Mouse (Mus musculus): Measurements from ENCODE around the gene Plxna4. TPM values are rescaled to one million over a fixed set of nuclear protein-coding genes. Genes with fewer than 3 reads are reported as not detected.

The Plxna4 gene
- total and polyA plus RNA-seq, 3 experiments = not detected

GRCm38 (mm10) chr6:32443679-32444078 is 144.3 kb downstream of the Plxna4 start:
- H3K4me3 ChIP-seq (replicated peaks in 1 of 3; ENCODE audit: low read depth in 2 of 3, low read length in 2 of 3, poor library complexity in 1 of 3) = no peak overlapping the region
- peaks cover 19% of the 10 kb centered on the region for H3K27me3 ChIP-seq (replicated peaks)
- H3K27ac ChIP-seq (ENCODE audit: insufficient read depth, low read depth) = no peak overlapping the region
- TF ChIP-seq MYC (IDR thresholded peaks at IDR 0.05; ENCODE audit: low read depth, low read length) = no peak
- no peak for TF ChIP-seq MEF2A (IDR thresholded peaks at IDR 0.05; ENCODE audit: borderline replicate concordance, low read depth, low read length)
- TF ChIP-seq SIN3A (IDR thresholded peaks at IDR 0.05; ENCODE audit: low read length) = no peak
- TF ChIP-seq MAZ (IDR thresholded peaks at IDR 0.05; ENCODE audit: low read depth, low read length) = no peak
- no peak for TF ChIP-seq ZKSCAN1 (IDR thresholded peaks at IDR 0.05; ENCODE audit: borderline replicate concordance, low read depth, low read length)
- TF ChIP-seq SMC3 (IDR thresholded peaks at IDR 0.05; ENCODE audit: low read depth, low read length) = no peak
- TF ChIP-seq POLR2AphosphoS2 (IDR thresholded peaks at IDR 0.05; ENCODE audit: low read depth, low read length) = no peak
- TF ChIP-seq USF2 (conservative IDR thresholded peaks at IDR 0.05; ENCODE audit: low read depth, low read length) = no peak
- TF ChIP-seq NELFE (IDR thresholded peaks at IDR 0.05; ENCODE audit: low read depth, low read length) = no peak
- TF ChIP-seq ZC3H11A (IDR thresholded peaks at IDR 0.05; ENCODE audit: low read depth, low read length) = no peak
- TF ChIP-seq ZNF384 (IDR thresholded peaks at IDR 0.05; ENCODE audit: low read depth, low read length) = no peak
- no peaks in the 10 kb centered on the region for H3K79me2 ChIP-seq (replicated peaks; ENCODE audit: control insufficient read depth, extremely low read depth, insufficient read depth, poor library complexity, severe bottlenecking)
- H3K9me3 ChIP-seq (replicated peaks; ENCODE audit: low read length) = no peaks in the 10 kb centered on the region
- peaks cover 0 to 5% of the 10 kb centered on the region in 2 experiments; a peak in 2 of 4 replicates for H3K4me1 ChIP-seq (ENCODE audit: control insufficient read depth in 1 of 2, insufficient read depth in 2 of 2)
- DNase-seq (ENCODE audit: extremely low read depth) = no peak
- H3K4me2 ChIP-seq (ENCODE audit: insufficient read depth, low read depth, poor library complexity, severe bottlenecking) = no peak overlapping the region
- dilution Hi-C loops (cut with MboI; ENCODE audit: extremely low pct_ligation_motif_present, extremely low pct_unique_long_range_greater_than_20kb, low sequenced_read_pairs) (no loop called here), in situ Hi-C loops (cut with MboI; ENCODE audit: low pct_ligation_motif_present, low pct_unique_long_range_greater_than_20kb, low sequenced_read_pairs) (no loop called here)
- H3K9ac ChIP-seq (ENCODE audit: insufficient read depth, low read depth) = no peak overlapping the region
- H3K36me3 ChIP-seq (replicated peaks in 1 of 2; ENCODE audit: control insufficient read depth in 1 of 2, insufficient read depth in 1 of 2, low read length in 1 of 2) = no peaks in the 10 kb centered on the region

DNA sequence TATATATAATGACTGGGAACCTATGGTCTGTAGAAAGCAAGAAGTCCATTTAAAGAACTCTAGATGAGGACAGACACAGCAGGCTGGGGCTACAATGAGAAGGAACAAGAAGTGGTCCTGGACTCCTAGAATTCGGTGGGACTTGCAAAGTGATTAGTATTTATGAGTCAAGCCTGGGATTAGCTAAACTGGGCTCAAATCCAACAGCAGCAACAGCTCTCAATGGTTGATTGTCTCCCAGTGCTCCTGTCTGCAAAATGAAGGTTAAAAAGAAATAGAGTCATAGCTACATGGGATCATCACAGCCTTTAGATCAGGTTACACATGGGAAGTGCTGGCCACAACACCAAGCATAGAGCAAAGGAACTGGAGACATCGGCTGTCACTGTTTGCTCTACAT is 148.6 kb downstream of the Plxna4 start:
- Histone ChIP-seq H3K9me3 (replicated peaks; ENCODE audit: low read length) (no peaks in the 10 kb centered on the region), H3K4me3 (replicated peaks in 1 of 3; ENCODE audit: low read depth in 2 of 3, low read length in 2 of 3, poor library complexity in 1 of 3) (no peak overlapping the region), H3K4me2 (ENCODE audit: insufficient read depth, low read depth, poor library complexity, severe bottlenecking) (no peak overlapping the region), H3K4me1 (ENCODE audit: control insufficient read depth in 1 of 2, insufficient read depth in 2 of 2) (no peaks in the 10 kb centered on the region), H3K79me2 (replicated peaks; ENCODE audit: control insufficient read depth, extremely low read depth, insufficient read depth, poor library complexity, severe bottlenecking) (no peaks in the 10 kb centered on the region), H3K27ac (ENCODE audit: insufficient read depth, low read depth) (no peak overlapping the region), H3K9ac (ENCODE audit: insufficient read depth, low read depth) (no peak overlapping the region), H3K36me3 (replicated peaks in 1 of 2; ENCODE audit: control insufficient read depth in 1 of 2, insufficient read depth in 1 of 2, low read length in 1 of 2) (no peaks in the 10 kb centered on the region), H3K27me3 (replicated peaks) (peaks cover 41% of the 10 kb centered on the region)
- dilution Hi-C loops (cut with MboI; ENCODE audit: extremely low pct_ligation_motif_present, extremely low pct_unique_long_range_greater_than_20kb, low sequenced_read_pairs) (no loop called here), in situ Hi-C loops (cut with MboI; ENCODE audit: low pct_ligation_motif_present, low pct_unique_long_range_greater_than_20kb, low sequenced_read_pairs) (no loop called here)
- no peak for DNase-seq (ENCODE audit: extremely low read depth)
- TF ChIP-seq BHLHE40 (IDR thresholded peaks at IDR 0.05; ENCODE audit: low read depth, low read length) (no peak), MEF2A (IDR thresholded peaks at IDR 0.05; ENCODE audit: borderline replicate concordance, low read depth, low read length) (no peak), KAT2A (IDR thresholded peaks at IDR 0.05; ENCODE audit: insufficient replicate concordance, low read length) (no peak), CTCF (conservative IDR thresholded peaks at IDR 0.05 in 1 of 2, IDR thresholded peaks at IDR 0.05 in 1 of 2; ENCODE audit: low read depth in 2 of 2, low read length in 2 of 2) (no peak), RAD21 (IDR thresholded peaks at IDR 0.05; ENCODE audit: low read depth, low read length) (no peak), MAX (IDR thresholded peaks at IDR 0.05; ENCODE audit: low read length) (no peak)
